Mouse (Mus musculus): Measurements from ENCODE around the gene Thbs3.

DNA sequence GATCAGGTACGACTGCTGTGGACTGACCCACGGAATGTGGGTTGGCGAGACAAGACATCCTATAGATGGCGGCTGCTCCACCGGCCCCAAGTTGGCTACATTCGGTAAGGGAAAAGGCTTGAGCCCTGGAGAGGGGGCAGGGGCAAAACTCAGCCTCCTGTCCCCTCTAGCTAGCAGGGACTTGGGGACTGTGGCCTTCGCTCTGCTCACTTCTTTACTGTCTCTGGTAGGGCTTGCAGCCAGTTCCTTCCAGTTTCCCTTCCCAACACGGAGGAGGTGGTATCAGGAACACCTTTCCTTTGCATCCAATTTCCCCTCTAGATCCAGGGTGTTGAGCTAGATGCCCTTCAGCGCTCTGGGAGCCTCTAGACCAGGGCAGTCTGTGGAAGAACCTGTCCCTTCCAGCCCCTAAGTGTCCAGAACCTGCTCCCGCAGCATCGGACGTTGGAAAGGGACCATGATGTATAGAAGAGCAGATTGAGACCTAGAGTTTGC is 10.4 kb downstream of the Thbs3 start:
- TF ChIP-seq EP300 (IDR thresholded peaks at IDR 0.05; ENCODE audit: low read depth) (no peak), CTCF (IDR thresholded peaks at IDR 0.05; ENCODE audit: low read depth) (no peak)

Data from liver, embryonic 14.5 days (tissue).